Comparison of ENCODE assay signal across 16 mouse cellular contexts in the genomic region with DNA sequence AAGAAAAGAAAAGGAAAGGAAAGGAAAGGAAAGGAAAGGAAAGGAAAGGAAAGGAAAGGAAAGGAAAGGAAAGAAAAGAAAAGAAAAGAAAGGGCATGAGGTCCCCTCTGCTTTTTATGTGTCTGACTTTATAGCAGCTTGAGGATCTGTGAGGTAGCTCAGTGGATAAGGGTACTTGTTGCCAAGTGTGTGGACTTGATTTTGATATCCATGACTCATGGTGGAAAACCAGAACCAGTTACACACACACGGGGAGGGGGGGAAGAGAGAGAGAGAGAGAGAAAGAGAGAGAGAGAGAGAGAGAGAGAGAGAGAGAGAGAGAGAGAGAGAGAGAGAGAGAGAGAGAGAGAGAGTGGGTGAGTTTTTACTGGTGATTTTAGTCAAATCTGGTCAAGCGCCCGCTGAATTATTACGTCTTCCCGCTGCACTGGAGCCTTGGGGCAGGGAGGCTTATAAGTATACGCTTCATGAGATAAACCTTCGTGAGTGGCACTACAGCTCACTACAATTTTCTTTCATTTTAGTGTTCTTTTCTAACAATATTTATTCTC.
DNase-seq lines count a peak whose midpoint lies in the region; ATAC-seq and TF ChIP-seq lines count a peak whose summit lies in the region.
"Had no signal": no experiment of that assay in that cellular context is flagged by ENCODE, and none has a peak within 500 bp of the region (broad histone marks: within the 10 kb centered on the region; RNA-seq: fewer than 3 reads in every experiment).

No protein-coding gene starts in this region.

- no peaks in the 10 kb centered on the region for H3K36me3 ChIP-seq in heart, embryonic 13.5 days
- H3K36me3 ChIP-seq in lung, postnatal 0 days (ENCODE audit: insufficient read depth, low read length), result no peaks in the 10 kb centered on the region
- H3K36me3 ChIP-seq in stomach, embryonic 16.5 days (ENCODE audit: control insufficient read depth, insufficient read depth, low read length), result no peaks in the 10 kb centered on the region
- no peaks in the 10 kb centered on the region for H3K36me3 ChIP-seq in kidney, adult 2 months (ENCODE audit: control insufficient read depth, insufficient read depth, low read length)
- H3K36me3 ChIP-seq: embryonic facial prominence, embryonic 12.5 days; forebrain, embryonic 15.5 days; hindbrain, embryonic 10.5 days had no signal

- H3K9me3 ChIP-seq in heart, embryonic 13.5 days, result no peaks in the 10 kb centered on the region
- H3K9me3 ChIP-seq in lung, postnatal 0 days (ENCODE audit: low read length), result no peaks in the 10 kb centered on the region
- H3K9me3 ChIP-seq in stomach, embryonic 16.5 days (replicated peaks; ENCODE audit: control insufficient read depth, low read length), result no peaks in the 10 kb centered on the region
- H3K9me3 ChIP-seq: embryonic facial prominence, embryonic 12.5 days; forebrain, embryonic 15.5 days; hindbrain, embryonic 10.5 days had no signal

- no peak overlapping the region for H3K9ac ChIP-seq in heart, embryonic 13.5 days
- H3K9ac ChIP-seq in lung, postnatal 0 days (replicated peaks; ENCODE audit: low read depth), result no peak overlapping the region
- no peak overlapping the region for H3K9ac ChIP-seq in stomach, embryonic 16.5 days (ENCODE audit: low read length)
- H3K9ac ChIP-seq: embryonic facial prominence, embryonic 12.5 days; forebrain, embryonic 15.5 days; hindbrain, embryonic 14.5 days had no signal

- TF ChIP-seq POLR2A in kidney, adult 2 months (IDR thresholded peaks at IDR 0.05; ENCODE audit: low read depth, low read length), result no peak

- no peak overlapping the region for H3K4me3 ChIP-seq in heart, embryonic 13.5 days
- H3K4me3 ChIP-seq in lung, postnatal 0 days (ENCODE audit: low read depth, low read length), result no peak overlapping the region
- H3K4me3 ChIP-seq in stomach, embryonic 16.5 days (replicated peaks; ENCODE audit: low read length), result no peak overlapping the region
- H3K4me3 ChIP-seq in kidney, adult 2 months (ENCODE audit: insufficient read depth, low read depth, low read length), result no peak overlapping the region
- H3K4me3 ChIP-seq: embryonic facial prominence, embryonic 12.5 days; forebrain, embryonic 15.5 days; hindbrain, embryonic 10.5 days had no signal

- 78% methylated on average over 7 of the region's 7 CpGs for WGBS in heart, embryonic 13.5 days
- 54% methylated on average over 7 of the region's 7 CpGs for WGBS in lung, postnatal 0 days
- WGBS in stomach, embryonic 16.5 days, result 48% methylated on average over 7 of the region's 7 CpGs
- 94% methylated on average over 7 of the region's 7 CpGs for WGBS in kidney, adult 2 months

- ATAC-seq in heart, embryonic 13.5 days (ENCODE audit: extremely low read depth, insufficient number of reproducible peaks, low FRiP score, low TSS enrichment), result no peak
- 0 out of 2 replicates have a peak, but pooled peaks have one; percentile 49 for ATAC-seq in lung, postnatal 0 days
- no peak for ATAC-seq in stomach, embryonic 16.5 days (ENCODE audit: insufficient read depth, low FRiP score)
- ATAC-seq: forebrain, embryonic 15.5 days had no signal

- 0 out of 2 replicates have a peak overlapping the region, but pooled peaks have one; percentile 61 for H3K27ac ChIP-seq in heart, embryonic 13.5 days (replicated peaks)
- no peak overlapping the region for H3K27ac ChIP-seq in lung, postnatal 0 days (ENCODE audit: low read length)
- no peak overlapping the region for H3K27ac ChIP-seq in stomach, embryonic 16.5 days (ENCODE audit: low read length)
- no peak overlapping the region for H3K27ac ChIP-seq in kidney, adult 2 months (ENCODE audit: insufficient read depth, low read depth, low read length)
- H3K27ac ChIP-seq: embryonic facial prominence, embryonic 12.5 days; forebrain, embryonic 15.5 days; hindbrain, embryonic 10.5 days; hindbrain, embryonic 14.5 days had no signal

- TF ChIP-seq EP300 in lung, postnatal 0 days (IDR thresholded peaks at IDR 0.05), result no peak

- H3K4me2 ChIP-seq in heart, embryonic 13.5 days, result no peak overlapping the region
- H3K4me2 ChIP-seq in lung, postnatal 0 days (replicated peaks; ENCODE audit: low read depth, low read length), result no peak overlapping the region
- H3K4me2 ChIP-seq in stomach, embryonic 16.5 days (ENCODE audit: low read depth, low read length), result peak overlapping the region; percentile 8; the same call in 1 of the 2 replicates
- H3K4me2 ChIP-seq: embryonic facial prominence, embryonic 12.5 days; forebrain, embryonic 15.5 days; hindbrain, embryonic 14.5 days had no signal

- TF ChIP-seq CTCF in lung, postnatal 0 days (IDR thresholded peaks at IDR 0.05), result no peak
- no peak for TF ChIP-seq CTCF in kidney, adult 2 months (conservative IDR thresholded peaks at IDR 0.05; ENCODE audit: insufficient read depth, insufficient read length, low read depth, low read length)

- DNase-seq in heart, adult 18-20 months, result no peak
- DNase-seq in lung, postnatal 0 days (ENCODE audit: low spot score), result peak; percentile 32
- no peak for DNase-seq in lung, adult 18-20 months
- DNase-seq in 416B (ENCODE audit: low read depth), result peak; percentile 64
- no peak for DNase-seq in kidney, adult 2 months
- DNase-seq: adrenal gland, postnatal 14 days; cerebellum, adult 11-12 months; cerebellum, adult 9-10 months; cerebellum, postnatal 25 days; gastrocnemius, postnatal 10 days had no signal

- H3K27me3 ChIP-seq in heart, embryonic 13.5 days (replicated peaks), result no peaks in the 10 kb centered on the region
- no peaks in the 10 kb centered on the region for H3K27me3 ChIP-seq in lung, postnatal 0 days (replicated peaks; ENCODE audit: insufficient read depth, low read length)
- no peaks in the 10 kb centered on the region for H3K27me3 ChIP-seq in stomach, embryonic 16.5 days (ENCODE audit: control insufficient read depth, insufficient read depth, low read length)
- no peaks in the 10 kb centered on the region for H3K27me3 ChIP-seq in kidney, adult 2 months (replicated peaks; ENCODE audit: control insufficient read depth, insufficient read depth, low read length)
- H3K27me3 ChIP-seq: embryonic facial prominence, embryonic 12.5 days; forebrain, embryonic 15.5 days had no signal

- peaks cover 22% of the 10 kb centered on the region for H3K4me1 ChIP-seq in heart, embryonic 13.5 days
- H3K4me1 ChIP-seq in lung, postnatal 0 days (ENCODE audit: insufficient read depth, low read depth, low read length), result no peaks in the 10 kb centered on the region
- peaks cover 4% of the 10 kb centered on the region; the same call in 1 of the 2 replicates for H3K4me1 ChIP-seq in stomach, embryonic 16.5 days (ENCODE audit: control insufficient read depth, insufficient read depth, low read length)
- H3K4me1 ChIP-seq in kidney, adult 2 months (ENCODE audit: control insufficient read depth, insufficient read depth, low read length), result peaks cover 5% of the 10 kb centered on the region; the same call in 1 of the 2 replicates
- H3K4me1 ChIP-seq: embryonic facial prominence, embryonic 12.5 days; forebrain, embryonic 15.5 days had no signal

Comparison
In these comparisons a context has a peak if more than half of its experiments do, and no peak if none do; other contexts are left out.
1. DNase-seq: peak in lung, postnatal 0 days (single experiment) and 416B (single experiment); none in heart, adult 18-20 months (0 of 2), lung, adult 18-20 months (0 of 2) and kidney, adult 2 months (single experiment).